Mouse (Mus musculus) thymus, postnatal 10 days (tissue): ENCODE measurements around the gene Tent5d.

ENCODE experiments used
- DNase-seq, 2 experiments: peaks; one replicate each; pipeline ENCODE4 v3.0.0; 2021; ENCODE audit warnings: low spot score in 2 of 2

Gene Tent5d

DNA sequence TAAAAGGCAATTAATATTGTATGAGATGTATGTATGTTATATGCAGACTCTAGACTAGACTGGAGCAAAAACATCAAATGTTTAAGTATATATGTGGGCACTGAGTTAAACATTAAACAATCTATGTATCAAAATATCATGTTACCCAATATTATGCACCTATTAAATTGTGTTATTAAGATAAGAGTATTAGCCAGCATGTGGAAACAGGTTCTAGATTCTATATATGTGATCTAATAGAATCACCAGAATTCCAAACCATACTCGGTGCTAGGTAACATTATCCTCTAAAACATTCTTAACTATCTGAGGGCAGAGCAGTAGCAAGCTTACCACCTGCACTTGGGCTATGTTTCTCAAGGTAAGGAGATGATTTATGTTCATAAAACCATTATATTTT lies at the start of gene Tent5d:
Gene Tent5d (plus strand): TSS at position 301 of the 400 bp plus-strand sequence.
- DNase-seq: no peak

DNA sequence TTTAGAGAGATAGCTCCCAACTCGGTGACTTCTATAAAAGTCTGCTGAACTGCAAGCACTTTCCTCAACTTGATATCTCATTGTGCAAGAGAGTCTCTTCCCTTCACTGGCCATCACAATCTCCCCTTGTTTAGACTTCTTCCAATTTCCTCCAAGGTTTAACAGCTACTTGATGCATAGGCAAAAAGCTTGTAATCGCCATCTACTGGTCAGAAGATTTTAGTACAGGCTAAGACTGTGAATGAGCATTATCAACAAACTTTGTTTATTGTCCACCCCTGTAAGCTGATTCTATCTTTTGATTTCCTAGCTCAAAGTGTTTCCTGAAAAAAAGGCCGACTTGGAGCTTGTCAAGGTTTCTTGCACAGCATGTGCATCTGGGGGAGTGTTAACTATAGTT lies 24.5 kb upstream of the Tent5d start:
- no peak for DNase-seq

DNA sequence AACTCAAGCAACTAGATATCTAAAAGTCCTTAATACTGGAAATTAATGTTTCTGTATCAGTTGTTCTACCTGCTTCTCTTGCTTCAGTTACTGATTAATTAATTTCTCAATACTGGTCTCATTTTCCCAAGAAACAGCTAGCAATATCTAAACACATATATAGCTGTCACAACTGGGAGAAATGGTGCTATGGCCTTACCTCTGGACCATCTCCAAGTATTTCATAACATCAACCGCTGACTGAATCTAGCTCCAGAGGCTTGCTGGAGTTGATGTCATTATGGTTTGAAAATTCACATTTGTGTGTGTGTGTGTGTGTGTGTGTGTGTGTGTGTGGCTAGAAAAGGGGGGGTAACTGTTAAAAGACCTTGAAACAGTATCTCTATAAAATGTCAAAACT lies 2.3 kb upstream of the Tent5d start:
- DNase-seq: no peak

DNA sequence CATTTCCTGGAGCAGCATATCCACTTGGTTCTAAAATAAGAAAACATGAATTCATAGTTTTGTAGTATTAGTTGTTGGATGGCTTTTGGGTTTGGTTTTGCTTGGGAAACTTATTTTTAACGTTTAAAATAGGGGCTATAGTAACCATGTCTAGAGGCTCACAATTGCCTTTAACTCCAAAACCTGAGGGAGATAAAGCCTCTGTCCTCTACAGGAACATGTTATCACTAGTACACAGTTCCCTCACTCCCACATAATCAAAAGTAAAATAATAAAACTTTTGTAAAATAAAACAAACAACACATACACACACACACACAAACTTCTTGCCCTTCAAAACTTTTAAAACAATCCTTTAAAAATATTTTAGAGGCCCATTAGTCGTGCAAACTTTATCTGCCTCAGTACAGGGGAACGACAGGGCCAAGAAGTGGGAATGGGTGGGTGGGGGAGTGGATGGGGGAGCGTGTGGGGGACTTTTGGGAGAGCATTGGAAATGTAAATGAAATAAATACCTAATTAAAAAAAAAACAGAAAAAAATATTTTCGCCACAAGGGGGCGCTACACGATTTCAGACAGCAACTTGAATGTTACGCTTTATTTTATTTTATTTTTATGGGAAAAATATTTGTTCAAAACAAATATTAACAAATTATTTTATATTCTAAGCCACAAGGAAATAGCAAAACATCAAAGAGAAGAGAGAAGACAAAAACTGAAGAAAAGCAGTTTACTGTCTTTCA lies 1.5 kb upstream of the Tent5d start:
- DNase-seq: peak in 1 of 2 experiments; percentile 6

DNA sequence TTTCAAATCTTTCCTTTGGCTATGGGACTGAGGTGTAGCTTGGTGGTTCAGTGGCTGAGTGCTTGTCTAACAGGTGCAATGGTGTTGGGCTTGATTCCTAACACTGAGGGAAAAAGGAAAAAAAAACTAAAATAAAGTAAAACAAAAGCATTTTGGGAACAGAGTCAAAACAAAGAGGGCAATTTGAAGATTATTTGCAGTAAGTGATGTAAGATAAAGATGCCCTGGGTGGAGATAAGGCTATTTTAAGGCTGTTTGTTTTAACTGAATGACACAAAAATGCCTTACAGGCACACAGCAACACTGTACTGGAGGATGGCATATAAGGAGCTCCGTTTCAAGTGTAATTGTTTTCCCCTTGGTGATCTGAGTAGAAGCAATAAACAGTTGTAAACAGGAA lies 3.4 kb downstream of the Tent5d start:
- no peak for DNase-seq

DNA sequence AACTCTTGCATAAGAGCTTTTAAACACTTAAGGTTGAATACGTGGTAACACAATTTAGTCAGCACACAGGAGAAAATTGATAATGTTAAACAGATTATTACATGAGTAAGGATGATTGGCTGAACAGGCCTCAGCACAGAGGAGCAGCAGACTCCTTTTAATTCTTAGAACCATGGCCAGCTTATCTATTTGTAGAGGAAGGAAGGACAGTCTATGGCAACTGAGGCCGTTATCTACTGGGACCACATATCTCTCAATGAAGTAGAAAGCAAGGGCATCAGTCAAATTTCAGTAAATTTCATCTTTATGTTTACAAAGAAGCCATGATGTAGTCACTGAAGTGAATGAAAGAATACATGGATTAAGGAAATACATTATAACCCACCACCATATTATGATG lies 4.5 kb downstream of the Tent5d start:
- DNase-seq: no peak

DNA sequence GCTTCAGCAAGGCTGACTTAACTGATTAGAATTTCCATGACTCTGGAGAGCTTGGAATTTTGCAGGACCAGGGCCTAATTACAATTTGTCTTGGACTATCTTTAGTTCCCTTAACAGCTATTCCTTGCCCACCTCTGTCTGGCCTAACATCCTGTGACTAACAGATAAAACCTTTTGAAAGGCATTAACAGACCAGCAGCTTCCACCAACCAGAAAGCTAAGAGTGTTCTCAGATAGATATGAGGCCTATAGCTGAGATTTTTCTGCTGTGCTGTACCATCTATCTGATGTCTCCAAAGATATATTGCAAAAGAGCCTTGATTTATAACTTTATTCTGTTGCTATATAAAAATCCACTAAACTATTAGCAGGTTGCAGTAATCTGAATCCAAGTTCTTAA lies 19.7 kb downstream of the Tent5d start:
- DNase-seq: no peak

DNA sequence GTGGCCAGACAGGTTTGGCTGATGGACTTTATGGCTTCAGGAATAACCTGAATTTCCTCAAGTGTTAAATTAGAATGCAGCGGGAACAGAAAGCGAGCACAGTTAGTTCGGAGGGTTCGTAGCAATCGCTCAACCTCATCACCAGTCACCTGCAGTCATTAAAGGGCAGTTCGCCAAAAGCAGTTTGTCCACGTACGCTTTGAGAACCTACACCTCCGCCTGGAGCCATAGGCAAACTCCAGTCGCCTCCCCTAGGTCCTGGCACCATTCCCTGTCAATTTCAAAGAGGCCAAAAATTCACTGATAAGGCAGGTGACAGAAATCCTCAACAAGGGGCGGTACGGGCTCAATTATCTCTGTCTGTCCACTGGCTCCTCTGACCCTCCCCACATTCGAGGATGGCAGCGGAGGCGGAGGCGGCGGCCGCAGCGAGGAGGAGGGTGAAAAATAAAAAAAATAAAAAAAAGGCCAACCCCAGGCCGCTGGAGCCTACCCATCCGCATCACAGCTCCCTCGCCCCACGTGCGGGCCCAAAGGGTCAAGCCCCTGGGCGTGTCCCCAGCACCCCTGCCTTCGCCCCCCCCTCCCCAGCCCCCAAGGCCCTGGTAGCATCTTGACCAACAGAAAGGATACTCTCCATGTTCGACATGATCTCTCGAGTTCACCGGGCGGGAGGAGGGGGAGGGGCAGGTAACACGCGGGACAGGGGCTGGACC lies 23.3 kb downstream of the Tent5d start:
- DNase-seq: peak in 1 of 2 experiments; percentile 3

DNA sequence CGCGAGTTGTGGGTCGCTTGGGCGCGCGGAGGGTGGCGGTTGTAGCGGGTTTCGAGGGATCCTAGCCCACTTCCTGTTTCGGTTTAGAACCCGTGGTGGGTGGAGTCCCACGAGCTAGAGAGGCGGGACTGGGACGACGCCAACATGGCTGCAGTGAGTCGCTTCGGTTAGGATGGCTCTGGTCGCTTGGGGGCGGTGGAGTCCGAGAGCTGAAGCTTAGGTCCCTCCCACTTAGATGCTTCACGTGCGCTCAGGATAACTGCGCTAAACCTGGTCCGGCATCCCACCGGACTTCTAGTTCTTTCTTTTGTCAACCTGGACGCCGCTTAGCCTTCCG lies 23.8 kb downstream of the Tent5d start, which contains the start of gene 2610002M06Rik:
Gene 2610002M06Rik (minus strand): TSS at position 117 of the 337 bp plus-strand sequence.
- peak; percentile 73 to 77 for DNase-seq

DNA sequence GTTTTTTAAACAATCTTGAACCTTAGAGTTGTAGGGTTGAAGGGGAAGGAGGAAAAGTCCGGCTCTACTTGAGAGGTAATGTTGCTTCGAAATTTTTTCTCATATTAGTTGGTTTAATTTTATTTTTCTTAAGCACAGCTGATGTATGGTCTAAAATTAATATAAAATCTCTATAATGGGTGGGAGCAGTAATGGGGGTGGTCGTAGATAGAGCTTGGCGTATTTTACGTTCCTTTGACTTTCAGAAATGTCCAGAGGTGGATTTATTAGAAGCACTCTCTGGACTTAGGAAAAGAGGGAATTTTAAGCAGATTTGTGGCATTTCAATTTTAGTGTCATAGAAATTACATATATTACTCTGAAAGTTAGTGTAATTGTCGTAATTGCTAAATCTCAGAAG lies 24.3 kb downstream of the Tent5d start:
- no peak for DNase-seq

DNA sequence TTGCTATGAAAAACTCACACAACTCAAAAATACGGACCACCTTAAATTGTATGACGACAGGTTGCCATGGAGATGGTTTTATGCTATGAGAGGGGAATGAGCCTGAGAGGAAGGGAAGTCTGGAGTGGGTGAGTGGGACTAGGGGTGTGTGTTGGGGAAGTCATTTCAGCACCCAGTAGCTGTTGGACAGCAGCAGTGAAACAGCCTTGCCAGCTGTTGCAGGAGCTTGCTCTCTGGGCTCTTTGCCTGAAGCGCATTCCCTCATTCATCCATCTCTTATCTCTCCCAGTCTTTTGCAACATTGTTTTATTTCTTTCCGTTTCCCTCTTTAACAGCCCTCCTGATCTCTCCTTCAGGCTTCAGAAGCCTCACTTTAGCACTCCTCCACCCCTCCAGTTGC lies 65.8 kb downstream of the Tent5d start:
- DNase-seq: no peak
